Mouse (Mus musculus) cerebellum, adult (tissue): ENCODE results near the gene Pbp2.

Experiments
- ATAC-seq: cut with Nextera tagmentation; 2 replicates; pipeline ENCODE4 v1.9.2; 2017; ENCODE audit warnings: mild to moderate bottlenecking, moderate library complexity, mixed read lengths; ENCODE audit not compliant: insufficient number of reproducible peaks, low FRiP score, low TSS enrichment

The Pbp2 gene

DNA sequence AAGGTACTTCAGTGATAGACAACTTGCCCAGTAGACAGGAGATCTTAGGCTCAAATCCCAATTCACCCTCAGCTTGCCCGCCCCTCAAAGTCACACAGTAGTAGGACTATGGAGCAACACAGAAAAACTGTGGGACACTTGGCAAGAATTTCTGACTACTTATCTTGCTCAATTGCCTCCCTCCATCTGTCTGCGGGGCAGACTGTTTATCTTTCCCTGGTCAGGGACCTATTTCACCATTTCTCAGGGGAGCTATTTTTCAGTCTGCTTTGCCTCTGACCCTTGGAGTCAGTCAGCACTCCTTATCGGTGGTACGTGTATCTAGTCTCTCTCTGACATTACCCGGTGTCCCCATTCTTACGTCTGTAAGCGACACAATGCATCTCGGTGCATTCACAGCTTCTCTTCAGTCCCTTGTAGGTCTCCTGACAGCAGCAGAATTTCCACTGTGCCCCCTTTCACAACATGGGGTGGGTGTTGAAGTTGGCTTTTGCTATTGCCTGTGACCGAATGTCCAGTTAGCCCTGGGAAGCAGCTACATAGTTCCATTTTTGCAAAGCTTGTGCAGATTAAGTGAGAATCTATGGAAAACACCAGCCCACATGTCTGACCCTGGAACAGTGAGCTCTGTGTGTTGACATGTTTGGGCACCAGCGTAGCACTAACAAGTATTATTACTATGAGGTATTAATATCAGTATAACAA lies 7.6 kb downstream of the Pbp2 start:
- no peak for ATAC-seq

DNA sequence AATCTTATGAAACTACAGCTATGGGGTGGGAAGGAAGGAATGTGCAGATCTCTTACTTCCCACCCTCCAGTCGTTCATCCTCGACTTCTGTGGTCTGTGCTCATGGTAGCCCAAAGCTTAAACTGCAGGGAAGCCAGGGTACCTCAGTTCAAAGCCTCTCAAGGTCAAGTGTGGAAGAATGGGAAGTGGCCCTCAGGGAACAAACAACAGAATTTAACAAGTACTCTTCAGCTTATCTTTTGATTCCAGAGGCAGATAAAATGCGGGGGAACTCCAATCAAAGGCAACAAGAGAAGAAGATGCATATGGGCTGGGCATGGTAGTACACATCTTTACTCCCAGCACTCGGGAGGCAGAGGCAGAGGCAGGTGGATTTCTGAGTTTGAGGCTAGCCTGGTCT lies 9.7 kb downstream of the Pbp2 start:
- no peak for ATAC-seq

DNA sequence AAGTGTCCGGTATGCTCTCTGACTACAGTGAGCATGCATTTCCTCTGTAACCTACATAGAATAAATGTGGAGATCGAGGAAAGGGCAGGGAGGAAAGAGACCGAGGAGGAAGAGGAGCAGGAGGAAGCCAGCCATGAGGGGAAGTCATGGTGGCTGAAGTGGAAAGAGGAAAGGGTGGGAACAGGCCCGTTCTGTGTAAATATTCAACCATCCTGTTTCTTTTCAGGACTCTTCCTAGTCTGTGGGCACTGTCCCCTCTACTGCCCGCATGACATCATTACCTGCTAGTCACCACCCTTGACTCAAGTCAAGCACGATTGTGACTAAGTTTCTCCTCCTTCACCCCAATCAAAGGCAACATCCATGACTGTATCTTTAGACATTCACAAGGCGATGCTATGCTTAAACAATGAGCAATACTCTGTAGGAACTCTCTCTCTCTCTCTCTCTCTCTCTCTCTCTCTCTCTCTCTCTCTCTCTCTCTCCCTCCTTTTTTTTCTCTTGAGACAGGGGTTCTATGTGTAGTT lies 11.1 kb downstream of the Pbp2 start:
- no peak for ATAC-seq

DNA sequence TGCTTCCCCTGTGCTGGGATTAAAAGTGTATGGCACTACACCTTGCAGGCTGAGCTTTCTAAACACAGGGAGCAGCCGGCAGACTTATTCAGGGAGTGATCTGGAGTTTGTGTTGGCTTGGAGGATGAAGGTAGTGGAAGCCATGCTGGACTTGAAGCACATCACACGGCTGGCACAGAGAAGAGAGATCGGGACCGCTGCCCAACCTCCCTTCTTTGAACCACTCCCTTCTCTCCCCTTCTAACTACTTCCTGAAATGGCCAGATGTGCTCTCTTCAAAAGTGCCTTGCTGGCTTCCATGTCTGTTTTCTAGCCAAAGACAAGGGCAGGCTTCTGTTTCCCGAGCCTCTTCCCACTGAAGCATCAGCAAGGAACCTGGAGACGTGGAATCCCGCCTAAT lies 12.6 kb downstream of the Pbp2 start:
- ATAC-seq, result no peak

DNA sequence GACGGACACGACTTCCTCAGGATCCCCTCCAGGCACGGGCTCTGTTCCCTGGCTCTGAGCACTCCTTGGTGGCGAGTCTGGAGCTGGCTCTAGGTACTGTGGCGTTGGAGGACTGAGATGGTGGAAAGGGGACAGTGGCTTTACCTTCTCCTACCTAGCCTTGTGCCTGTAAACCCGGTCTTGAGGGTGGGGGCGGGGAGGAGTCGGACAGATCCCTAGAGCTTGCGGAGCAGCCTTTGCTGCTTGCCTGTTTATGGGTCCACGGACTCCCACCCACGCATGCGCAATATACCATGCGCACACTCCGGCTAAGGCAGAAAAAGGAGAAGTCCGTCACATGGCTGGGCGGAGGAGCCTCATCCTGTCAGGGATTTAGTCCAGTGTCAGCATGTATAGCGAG lies 13.9 kb downstream of the Pbp2 start:
- ATAC-seq, result no peak

DNA sequence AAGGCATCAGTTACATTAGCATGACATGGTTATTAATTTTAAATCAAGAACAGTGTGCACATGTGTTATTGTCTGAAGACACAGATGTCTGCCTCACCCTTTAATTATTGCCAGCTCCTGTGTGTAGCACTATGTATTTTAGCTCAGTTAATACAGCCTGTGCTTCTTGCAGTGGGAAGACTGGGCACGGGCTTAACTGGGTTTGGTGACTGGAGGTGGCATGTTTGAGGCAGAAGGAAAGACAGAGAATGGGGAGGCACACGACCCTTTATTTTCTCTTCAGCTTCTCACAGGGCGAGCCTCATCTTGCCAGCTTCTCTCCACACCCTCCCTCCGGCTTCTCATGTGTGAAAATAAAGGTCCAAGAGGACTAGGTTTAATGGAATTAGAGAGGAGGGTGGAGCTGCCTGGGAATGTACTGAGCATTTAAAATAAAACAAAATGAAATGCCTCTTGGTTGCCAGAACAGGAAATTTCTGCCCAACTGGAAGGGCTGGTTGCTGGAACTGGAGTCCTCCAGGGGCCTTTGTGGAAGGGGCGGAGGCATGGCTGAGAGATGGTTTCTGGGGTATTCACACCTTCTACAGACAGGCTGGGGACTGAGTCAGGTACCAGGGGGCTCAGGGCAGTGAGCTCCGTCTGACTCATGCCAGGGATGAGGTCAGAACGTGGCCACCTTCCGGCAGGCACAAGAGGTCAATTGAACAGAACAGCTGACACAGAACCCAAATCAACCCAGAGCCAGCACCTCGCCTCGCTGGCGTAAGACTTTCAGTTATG lies 14.9 kb downstream of the Pbp2 start:
- ATAC-seq, result no peak

DNA sequence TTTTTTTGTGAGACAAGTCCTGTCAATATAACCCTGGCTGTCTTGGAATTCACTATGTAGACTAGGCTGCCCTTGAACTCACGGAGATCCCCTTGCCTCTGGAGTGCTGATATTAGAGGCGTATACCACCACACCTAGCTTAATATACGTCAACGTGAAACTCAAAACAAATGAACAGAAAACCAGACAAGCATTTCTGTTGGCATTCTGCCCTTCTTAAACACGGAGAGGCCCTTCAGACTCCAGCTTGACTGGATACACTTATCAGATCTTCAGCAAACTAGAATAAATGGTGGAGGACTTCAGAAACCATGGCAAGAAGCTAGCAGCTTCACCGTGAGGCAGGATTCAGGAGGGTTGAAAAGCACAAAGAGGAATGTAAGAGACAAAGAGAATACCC lies 16.1 kb downstream of the Pbp2 start:
- ATAC-seq, result no peak

DNA sequence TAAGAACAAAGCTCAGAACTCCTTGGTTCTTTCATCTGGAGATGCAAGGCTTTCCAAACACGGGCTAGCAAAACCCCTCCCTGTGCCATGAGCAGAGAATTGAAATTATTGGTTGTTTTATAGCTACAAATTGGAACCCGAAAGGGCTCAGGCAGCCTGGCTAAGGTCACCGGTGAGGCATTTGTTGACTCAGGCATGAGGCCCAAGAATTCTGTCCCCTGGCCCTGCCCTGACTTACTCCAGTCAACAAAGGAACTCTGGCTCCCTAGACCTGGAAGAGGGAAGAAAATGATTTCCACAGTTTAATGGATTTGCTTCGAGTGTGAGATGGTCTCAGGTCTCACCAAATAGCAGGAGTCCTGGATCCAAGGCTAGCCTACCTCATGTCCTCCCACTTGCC lies 17.8 kb downstream of the Pbp2 start:
- no peak for ATAC-seq

DNA sequence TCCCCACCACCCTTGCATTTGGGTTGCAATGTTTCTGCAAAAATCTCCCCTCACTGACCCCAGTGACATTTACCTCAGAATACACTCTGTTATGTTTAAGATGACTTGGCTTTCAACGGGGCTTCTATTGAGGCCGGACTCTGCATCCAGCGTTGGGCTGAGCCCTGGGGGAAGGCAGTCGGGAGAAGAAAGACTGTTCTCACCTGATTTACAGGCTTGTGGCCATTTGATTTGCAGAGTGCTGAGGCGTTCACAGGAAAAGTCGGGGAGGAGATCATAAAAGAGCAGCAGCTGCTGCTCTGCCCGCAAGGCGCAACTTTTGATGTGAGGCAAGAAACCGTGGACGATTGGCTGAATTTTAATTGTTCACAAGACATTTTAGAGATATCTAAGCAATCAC lies 30.3 kb downstream of the Pbp2 start:
- ATAC-seq, result no peak

DNA sequence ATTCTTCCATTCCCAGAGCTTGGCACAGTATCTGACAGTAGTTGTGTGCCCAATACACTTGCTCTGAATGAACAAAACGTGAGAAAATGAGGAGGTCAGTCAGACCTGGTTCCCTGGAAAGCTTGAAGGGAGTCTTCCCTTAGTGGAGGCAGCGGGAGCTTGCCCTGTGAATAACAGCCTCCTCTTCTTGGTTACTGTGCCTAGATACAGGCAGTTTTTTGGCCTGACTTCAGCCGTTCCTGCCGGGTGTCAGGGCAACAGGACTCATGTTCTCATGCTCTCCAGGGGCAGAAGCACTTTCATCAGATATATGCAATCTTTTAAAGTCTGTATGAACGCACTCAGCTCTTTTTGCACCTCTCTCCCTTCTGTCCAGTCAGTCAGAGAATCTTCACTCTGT lies 30.9 kb downstream of the Pbp2 start:
- ATAC-seq, result no peak

DNA sequence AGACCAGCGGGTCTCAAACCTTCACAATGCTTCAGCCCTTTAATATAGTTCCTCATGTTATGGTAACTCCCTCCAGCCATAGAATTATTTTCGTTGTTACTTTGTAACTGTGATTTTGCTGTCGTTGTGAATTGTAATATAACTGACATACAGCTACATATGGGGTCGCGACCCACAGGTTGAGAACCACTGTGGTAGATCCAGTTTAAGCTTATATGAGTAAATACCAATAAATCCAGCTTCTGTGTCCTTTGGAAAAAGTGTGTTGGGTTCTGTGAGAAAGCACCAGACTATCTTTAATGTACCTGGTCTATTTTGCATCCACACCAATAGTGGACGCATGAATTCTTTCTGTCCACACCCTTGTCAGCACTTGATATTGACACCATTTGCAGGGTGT lies 31.9 kb downstream of the Pbp2 start:
- ATAC-seq, result no peak

DNA sequence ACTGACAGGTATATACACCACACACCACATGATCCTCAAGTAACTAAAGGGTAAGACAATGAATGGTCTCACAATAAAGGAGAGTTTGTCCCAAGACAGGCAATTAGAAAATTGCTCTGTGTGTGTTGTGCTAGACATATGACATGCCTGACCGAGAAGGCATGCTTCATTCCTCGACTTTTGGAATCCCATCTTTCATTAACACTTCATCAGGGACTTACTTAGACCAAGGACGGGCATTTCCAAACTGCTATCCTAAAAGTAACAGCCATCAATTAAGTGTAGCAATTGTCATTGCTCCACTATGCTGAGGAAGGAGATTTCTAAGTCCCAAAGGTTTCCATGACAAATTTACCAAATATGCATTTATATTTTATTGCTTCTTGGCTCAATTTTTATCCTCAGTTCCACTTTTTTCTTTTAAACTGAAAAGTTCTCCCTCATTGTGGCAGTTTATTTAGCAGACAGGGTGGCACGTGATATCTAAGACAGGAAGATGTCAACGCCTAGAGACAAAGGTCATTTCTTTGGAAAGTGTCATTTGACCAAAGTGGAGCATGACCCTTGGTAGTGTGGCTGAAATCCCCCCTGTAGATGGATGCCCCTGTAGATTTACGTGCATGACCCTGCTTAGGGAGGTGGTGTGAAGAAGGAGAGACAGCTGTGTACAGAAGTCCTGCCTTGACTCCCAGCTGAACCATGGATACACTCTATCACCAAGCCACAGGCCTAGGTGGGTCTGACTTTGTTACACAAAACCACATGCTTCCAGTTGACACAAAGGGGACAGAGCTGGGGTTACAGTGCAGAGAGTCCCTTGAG lies 33.5 kb downstream of the Pbp2 start:
- ATAC-seq, result no peak

DNA sequence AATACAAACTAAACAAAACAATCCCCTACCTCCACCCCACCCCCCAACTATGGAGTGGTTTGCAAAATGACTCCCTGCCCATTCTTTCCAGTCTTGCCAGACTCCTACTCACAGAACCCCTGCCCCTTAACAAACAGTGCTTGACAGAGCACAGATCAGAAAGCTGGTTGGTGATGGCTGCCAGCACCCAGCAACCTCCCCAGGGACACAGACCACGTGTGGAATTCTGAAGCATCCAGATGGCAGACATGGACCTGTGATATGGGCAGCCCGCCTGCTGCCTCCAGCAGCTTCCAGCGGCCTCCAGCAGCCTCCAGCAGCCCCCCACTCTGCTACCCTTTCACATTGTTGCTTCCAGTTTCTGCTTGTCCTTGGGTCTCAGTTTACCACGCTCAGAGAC lies 35.0 kb downstream of the Pbp2 start:
- ATAC-seq, result no peak

DNA sequence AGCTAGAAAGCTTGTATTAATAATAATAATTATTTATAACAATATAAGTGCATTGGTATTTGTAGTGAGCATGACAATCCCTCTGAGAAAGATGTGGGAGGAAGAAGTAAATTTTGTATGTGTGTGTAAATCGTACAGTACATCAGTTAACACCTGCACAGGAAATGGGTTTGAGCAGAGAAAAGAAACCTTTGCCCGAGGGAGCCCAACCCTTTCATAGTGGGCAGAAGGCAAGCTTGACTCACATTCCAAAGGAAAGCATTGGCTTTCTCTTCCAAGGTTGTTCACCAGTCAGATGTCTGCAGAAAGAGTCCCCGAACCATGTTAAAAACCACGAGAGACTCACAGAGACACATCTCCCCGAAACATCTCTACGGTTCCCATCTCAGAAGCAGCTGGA lies 37.1 kb downstream of the Pbp2 start:
- ATAC-seq, result no peak

DNA sequence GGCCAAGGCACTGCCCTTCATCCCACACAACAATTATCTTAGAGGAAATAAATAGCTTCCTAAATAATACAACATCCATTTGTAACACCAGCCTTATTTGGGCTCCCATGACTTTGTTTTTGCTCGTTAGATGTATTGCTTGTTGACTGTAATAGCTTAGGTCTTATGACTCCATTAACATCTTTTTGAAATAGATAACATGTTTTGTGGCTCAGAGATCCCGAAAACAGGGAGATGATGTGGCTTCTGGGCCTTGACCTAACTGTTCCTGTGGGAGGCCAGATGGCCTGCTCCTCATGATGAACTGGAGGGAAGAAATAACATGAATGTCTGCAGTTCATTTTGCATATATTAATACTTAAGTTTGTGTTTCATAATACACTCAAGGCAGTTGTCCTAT lies 38.4 kb downstream of the Pbp2 start:
- no peak for ATAC-seq

DNA sequence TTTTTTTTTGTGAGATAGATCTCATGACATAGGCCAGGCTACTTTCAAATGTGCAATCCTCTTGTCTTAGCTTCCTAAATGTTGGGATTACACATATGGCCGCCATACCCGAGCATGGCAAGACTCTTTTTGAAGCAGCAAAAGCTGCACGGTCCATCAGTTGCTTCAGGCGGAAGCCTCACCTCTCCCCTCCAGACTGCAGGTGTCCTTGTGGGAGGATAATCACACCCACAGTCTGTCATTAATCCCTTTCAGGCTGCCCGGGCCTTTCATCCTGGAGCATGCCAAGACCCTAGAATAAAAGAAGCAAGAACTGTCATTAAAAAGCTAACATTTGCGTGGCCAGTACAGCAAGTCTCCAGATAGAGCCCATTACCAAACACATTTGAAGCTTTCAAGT lies 40.6 kb downstream of the Pbp2 start:
- ATAC-seq, result no peak

DNA sequence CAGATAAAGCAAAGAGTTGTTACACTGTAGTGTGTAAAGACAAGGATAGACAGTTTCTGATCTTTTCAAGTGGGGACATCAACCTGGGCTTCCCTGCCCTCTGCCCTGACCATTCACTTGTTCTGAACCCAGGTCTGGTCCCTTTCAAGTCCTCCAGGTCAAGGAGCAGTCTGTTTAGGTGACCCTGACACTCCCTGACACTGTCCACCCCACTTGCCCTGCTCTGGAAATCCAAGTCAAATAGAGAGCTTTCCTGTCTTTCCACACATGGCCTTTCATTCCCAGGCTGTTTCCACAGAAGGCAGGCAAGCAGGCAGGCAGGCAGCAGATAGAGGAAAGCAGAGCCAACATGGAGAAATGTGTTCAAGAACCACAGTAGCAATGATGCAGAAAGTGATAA lies 41.8 kb downstream of the Pbp2 start:
- no peak for ATAC-seq

DNA sequence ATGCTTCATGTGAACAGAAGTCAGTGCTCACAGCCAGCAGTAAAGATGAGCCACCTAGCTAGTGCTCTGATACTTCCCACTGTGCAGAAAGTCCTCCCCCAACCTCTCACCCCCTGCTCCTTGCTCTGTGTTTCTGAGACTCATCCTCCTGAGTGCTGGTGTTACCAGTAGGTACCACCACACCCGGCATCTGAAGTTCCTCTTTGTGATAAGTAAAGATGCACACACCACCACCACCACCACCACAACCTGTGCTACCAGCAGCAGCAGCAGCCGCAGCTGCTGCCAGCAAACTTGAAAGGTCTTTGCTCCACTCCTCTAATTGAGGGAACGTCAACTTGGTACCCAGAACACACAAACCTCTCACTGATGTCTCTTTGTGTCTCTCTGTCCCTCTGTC lies 43.0 kb downstream of the Pbp2 start:
- no peak for ATAC-seq

DNA sequence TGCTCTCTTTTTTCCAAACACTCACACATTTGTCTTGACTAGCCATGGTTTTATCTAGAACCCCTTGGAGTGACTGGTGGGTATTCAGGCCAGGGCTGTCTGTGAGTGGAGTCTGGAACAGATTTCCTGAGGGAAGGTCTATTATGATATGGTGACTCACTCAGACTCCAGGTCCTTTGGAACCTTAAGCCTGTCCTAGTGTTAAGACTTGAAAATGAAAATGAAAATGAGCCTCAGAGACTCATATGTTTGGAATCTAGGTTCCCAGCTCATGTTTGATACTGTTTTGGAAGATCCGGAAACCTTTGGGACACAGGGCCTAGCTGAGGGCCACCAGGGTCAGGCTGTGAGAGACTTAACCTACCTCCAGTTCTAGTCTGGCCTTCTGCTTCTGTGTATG lies 44.1 kb downstream of the Pbp2 start:
- no peak for ATAC-seq

DNA sequence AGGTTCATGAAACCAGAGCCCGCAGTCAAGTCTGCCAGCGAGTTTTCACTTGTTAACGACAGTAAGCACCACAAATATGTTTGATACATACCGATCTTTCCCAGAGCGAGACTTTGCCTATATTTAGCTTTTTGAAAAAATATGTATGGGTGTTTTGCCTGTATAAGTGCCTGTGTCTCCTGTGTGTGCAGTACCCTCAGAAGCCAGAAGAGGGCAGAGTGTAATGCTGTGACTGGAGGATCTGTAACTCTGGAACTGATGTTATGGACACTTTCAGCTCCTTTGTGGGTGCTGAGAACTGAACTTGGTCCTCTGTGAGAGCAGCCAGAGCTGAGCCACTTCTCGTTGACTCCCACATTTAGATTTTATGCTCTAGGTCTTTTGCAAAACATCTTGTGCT lies 46.1 kb downstream of the Pbp2 start:
- ATAC-seq, result no peak

DNA sequence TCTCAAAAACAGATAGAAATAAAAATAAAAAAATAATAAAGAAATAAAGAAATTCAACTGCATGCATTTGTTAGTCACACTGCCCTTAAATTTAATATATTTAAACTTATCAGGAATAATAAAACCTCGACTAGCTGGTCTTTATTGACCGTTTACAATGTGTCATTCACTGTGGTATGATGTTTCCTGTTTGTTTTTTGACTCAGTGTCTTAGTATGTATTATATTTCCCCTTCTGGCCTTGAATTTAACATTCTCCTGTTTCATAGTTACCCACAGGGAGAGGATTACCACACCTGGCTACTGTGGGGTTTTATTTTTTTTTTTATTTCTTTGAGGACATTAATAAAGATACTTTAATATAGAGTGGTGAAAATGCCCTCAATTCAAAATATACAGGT lies 47.6 kb downstream of the Pbp2 start:
- no peak for ATAC-seq
